Mouse (Mus musculus): Measurements from ENCODE around the gene Usp27x.
A peak's percentile ranks its signal among the peaks of the same experiment; 100 is the strongest.

Usp27x gene

DNA sequence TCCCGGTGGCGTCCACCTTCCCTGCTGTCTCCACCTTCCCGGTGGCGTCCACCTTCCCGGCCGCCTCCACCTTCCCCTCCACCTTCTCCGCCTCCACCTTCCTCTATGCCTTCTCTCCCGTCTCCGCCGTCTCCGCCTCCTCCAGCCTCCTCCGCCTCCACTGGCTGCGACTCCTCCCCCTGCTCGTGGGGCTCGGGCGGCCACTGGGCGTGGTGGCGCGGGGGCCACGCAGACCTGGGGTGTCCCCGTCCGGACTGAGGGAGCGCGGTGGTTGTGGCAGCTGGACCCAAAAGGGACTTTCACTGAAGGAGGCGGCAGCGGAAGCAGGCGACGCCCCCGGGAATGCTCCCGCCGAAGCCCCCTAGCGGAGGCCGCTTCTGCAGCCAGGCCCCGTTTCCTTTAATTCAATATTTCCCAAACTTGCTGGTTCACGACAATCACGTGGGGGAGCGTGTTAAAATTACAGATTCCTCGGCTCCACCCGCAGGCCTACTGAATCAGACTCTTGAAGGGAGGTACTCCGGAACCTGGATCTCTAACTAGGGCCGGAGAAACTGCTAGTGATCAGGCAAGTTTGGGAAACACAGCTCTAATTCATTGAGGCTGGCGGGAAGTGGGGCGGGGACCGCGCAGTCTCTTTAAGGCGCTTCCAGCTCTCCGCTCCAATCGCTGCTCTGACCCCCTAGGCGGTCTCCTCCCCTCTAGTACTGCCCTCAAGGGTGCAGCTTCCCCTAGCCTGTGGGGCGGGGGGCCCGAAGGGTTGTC, at the start of gene Usp27x:
Gene Usp27x, minus strand, starts transcription at position 115 of the 765 bp plus-strand sequence.
- peak; percentile 25 to 32 for DNase-seq (ENCODE audit: low spot score in 2 of 2)

DNA sequence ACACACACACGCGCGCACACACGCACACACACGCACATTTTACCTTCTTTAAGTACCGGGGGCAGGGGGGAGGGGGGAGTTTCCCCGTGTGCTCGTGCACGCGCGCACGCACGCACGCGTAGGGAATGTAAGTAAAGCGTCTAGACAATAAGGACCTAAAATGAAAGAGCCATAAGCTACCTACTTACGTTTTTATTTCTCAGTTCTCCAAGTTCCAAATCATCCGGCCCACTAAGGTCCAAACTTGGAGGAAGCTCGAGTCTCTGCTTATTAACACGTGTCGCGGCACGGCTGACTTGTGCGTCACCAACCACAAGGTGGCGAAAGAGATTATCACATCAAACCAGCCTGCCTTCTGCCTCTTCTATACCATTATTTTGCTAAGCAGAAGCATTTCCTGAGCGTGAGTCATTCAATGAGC, 47.1 kb upstream of the Usp27x start:
- peak; percentile 52 to 60 for DNase-seq (ENCODE audit: low spot score in 2 of 2)

DNA sequence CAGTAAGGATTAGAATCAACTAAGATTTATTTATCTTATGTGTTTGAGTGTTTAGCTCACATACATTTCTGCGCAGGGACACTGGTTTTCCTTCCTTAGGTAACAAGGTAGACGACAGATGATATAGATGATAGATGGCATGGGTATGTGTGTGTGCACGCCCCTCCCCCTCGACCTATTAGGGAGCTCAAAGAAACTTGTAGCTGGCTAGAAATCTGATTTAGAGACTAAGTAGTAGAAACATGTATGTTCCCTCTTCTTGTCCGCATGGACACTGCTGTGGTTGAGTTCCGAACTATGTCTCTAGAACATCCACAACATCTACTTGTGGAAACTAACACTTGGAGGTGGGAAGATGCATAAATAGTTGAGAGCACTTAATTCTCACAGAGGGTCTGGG, 46.5 kb upstream of the Usp27x start:
- DNase-seq (ENCODE audit: low spot score in 2 of 2), result no peak

DNA sequence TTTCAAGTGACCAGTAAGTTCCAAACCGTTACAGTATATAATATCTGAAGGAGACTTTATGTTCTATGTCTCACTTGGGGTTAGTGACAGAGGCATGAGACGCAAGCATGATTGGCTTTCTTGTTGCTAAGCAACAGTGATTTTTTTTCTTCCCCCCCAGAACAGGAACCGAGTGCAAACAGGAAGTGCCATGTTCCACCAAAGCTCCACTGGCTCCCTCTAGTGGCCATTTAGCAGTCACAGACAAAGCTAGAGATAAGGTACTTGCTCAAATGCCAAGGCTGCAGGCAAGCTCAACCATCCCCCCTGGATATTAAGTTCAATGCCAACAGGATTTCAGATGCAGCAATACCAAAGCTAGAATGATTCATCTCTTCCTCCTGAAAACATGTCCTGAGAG, 45.4 kb upstream of the Usp27x start:
- peak; percentile 22 to 40 for DNase-seq (ENCODE audit: low spot score in 2 of 2)

DNA sequence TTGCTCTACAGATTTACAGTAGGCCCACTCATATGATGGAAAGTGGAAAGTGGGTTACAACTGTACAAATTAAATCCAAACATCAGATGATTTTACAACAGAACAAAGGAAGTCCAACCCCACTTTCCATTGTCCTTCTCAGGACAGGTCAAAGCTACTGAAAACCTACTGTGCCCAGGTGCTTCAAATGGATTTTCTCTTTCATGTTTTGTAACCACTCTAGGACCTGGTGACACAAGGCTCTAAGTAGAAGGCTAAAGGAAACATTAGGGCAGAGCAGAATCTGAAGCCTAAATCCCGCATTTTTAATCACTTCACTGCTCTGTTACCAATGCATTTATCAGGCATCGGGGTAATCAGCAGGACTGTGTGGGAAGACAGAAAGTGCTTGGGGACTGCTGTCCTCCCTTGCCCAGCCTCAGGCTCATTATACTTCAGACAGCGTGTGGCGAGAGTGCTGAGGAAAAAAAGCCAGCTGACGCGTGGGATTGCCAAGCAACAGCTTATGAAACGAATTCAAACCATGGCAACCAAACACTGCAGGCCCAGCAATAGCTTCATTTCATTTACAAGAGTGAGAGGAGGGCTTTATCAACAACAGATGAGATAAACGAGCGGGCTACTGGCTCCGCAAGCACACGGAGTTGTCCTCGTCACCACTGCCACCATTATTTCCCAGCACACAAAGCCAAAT, 40.7 kb upstream of the Usp27x start:
- DNase-seq (ENCODE audit: low spot score in 2 of 2), result peak in 1 of 2 experiments; percentile 52

DNA sequence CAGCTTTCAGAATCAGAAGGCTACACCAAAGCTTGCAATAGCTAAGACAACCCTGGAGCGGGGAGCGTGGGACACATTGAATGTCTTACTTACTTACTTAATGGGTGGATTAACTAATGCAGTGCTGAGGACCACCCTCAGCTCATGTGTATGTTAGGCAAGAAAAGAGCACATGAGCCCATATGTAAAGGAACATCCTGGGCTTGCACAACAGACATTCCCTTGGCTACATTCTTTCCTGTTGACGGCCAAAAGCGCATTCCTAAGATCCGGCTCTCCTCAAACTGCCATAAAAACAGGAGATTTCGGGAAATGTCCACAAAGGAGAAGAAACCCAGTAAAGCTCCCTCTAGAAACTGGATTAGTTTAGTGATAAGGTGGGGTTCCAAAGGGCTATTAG, 39.7 kb upstream of the Usp27x start:
- DNase-seq (ENCODE audit: low spot score in 2 of 2), result no peak

DNA sequence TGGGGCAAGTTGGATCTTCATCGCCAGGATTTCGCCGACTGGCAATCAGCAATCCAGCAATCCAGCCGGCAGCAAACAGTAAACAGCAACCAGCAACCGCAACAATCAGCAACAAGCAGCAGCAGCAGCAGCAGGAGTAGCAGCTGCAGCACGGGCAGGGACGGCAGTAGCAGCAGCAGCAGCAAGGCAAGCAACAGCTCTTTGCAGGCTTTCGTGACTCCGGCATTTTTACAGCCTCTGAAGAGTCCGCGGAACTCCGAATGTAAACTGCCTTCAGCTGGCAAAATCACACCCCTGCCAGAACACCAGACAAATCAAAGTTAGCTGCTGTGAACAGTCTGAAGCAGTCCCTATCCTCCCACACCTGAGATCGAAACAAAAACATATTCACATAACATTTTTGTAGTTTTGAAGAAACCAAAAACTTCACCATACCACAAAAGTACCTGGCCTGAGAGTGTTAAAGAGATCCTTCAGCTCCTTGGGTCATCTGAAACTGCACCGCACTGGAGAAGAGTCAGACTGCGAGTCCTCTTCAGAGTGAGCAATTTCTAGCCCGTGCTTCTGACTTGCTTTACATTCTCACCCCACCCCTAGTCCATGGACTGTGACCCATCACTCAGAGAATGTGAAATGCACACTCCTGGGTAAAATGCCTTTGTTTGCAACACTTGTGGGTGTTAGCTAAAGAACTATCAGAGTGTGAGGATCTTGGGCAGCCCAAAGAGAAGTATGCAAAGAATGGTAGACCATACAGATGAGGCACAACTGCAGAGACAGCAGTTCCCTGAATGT, 36.8 kb upstream of the Usp27x start:
- DNase-seq (ENCODE audit: low spot score in 2 of 2), result no peak

DNA sequence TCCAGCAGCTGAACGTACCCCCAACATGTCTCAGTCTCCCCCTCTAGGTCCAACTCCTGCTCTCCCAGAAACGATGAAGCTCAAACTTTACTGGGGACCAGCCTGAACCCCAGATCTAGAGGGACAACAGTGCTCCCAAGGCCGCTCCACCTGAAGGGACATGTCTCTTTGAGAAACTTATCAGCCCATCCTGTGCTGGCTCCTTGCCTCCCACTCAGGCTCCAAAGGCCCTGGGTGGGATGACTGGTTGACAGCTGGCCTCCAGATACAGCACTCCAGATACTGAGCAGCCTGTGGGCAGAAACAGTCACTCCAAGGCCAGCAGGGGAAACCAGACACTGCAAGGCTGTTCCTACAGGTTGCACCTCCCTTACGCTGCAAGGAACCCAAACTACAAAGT, 956 bp upstream of the Usp27x start:
- no peak for DNase-seq (ENCODE audit: low spot score in 2 of 2)

DNA sequence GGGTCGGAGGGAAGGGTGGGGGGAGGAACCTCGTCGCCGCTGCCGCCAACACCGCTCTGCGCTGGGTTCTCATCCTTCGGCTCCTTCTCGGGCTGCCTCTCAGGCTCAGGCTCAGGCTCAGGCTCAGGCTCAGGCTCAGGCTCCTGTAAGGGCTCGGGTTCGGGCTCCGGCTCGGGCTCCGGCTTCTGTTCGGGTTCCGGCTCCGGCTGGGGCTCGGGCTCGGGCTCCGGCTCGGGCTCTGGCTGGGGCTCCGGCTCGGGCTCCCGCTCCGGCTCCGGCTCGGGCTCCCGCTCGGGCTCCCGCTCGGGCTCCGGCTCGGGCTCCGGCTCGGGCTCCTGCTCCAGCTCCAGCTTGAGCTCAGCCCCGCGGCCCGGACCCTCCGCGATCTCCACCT, 311 bp downstream of the Usp27x start:
- DNase-seq (ENCODE audit: low spot score in 2 of 2), result peak in 1 of 2 experiments; percentile 6

DNA sequence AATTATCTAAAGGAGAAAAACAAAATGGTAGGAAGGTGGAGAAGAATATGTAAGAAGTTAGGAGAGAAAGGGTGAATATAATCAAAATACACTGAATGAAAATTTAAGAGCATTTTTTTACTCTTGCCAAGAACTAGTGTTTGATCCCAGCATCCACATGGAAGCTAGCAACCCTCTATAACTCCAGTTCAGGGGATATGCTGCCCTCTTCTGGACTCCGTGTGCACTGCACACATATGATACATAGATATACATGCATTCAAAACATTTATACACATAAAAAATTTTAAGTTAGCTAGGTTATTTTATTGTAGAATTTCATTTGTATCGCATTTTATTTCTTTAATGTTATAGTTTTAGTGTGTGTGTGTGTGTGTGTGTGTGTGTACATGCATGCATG, 50.2 kb downstream of the Usp27x start:
- no peak for DNase-seq (ENCODE audit: low spot score in 2 of 2)

DNA sequence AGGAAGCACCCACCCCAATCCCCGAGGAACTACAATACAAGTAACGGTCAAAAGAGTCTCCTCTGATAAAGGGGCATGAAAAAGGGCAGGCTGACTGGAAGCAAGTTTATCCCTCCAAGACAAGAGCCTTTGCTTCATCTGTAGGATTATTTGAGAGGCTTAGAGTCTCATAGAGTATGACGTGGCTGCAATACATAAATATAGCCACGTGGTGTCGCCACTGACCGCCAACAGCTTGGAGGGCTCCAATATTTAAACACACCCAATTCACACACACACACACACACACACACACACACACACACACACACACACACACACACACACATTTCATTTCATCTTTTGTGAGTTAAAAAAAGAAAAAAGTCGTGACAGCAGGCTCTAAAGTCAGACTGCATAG, 53.3 kb downstream of the Usp27x start:
- DNase-seq (ENCODE audit: low spot score in 2 of 2), result peak; percentile 31 to 36
